Mouse (Mus musculus) limb, embryonic 15.5 days (tissue): ENCODE data around the gene Barhl2. TPM values are rescaled to one million over a fixed set of nuclear protein-coding genes. Genes with fewer than 3 reads are reported as not detected.

ENCODE experiments used
- ATAC-seq: fragments of 200-750 bp; cut with Nextera tagmentation; 2 replicates; pipeline ENCODE4 v1.8.0; 2017; ENCODE audit warnings: low read depth, moderate TSS enrichment; ENCODE audit not compliant: insufficient number of reproducible peaks, low FRiP score, low TSS enrichment
- H3K27ac ChIP-seq: fragments of 300-500 bp; sonication (generic); 2 replicates; pipeline ENCODE4 v1.5.1; 2015; ENCODE audit warnings: moderate library complexity, mild to moderate bottlenecking, inconsistent platforms
- H3K27me3 ChIP-seq: fragments of 300-500 bp; sonication (generic); 2 replicates; pipeline ENCODE4 v1.6.1; 2015; ENCODE audit warnings: inconsistent platforms
- H3K36me3 ChIP-seq: fragments of 300-500 bp; sonication (generic); 2 replicates; pipeline ENCODE4 v1.6.1; 2015; ENCODE audit warnings: inconsistent platforms
- H3K4me1 ChIP-seq: fragments of 300-500 bp; sonication (generic); 2 replicates; pipeline ENCODE4 v1.6.1; 2015; ENCODE audit warnings: inconsistent platforms
- H3K4me2 ChIP-seq: fragments of 300-500 bp; sonication (generic); 2 replicates; pipeline ENCODE4 v1.6.1; 2015; ENCODE audit warnings: mild to moderate bottlenecking, inconsistent platforms
- H3K4me3 ChIP-seq: fragments of 300-500 bp; sonication (generic); 2 replicates; pipeline ENCODE4 v1.5.1; 2015; ENCODE audit warnings: mild to moderate bottlenecking, inconsistent platforms
- H3K9ac ChIP-seq: fragments of 300-500 bp; sonication (generic); 2 replicates; pipeline ENCODE4 v1.6.1; 2015; ENCODE audit warnings: inconsistent platforms
- H3K9me3 ChIP-seq: fragments of 300-500 bp; sonication (generic); 2 replicates; pipeline ENCODE4 v1.6.1; 2016; ENCODE audit warnings: inconsistent platforms
- WGBS: fragments of 180-500 bp; shearing (Covaris S2); methylation state at CpG from one replicate; pipeline ENCODE4 v1.1.7; 2015; 5-methylcytosine and 5-hydroxymethylcytosine counted together
- polyA plus RNA-seq: library from polyadenylated mRNA; unstranded; fragments of >200 nt; fragmentation: Nextera tagmentation; extraction: Ambion mirVana; gene quantifications from 2 replicates; pipeline ENCODE4 v1.2.1, GENCODE M21; 2015

The Barhl2 gene
- polyA plus RNA-seq = not detected in 2 replicates

GRCm38 (mm10) chr5:106457986-106458476 lies at the start of gene Barhl2:
Gene Barhl2, minus strand, starts transcription at chr5:106458166.
- peak within 1 kb of the TSS; percentile 50 for H3K4me3 ChIP-seq
- no peak within 1 kb of the TSS for H3K27ac ChIP-seq
- ATAC-seq = no peak
- H3K9me3 ChIP-seq = no peaks in the 10 kb centered on the region
- peaks cover 39% of the 10 kb centered on the region for H3K4me1 ChIP-seq
- WGBS = 0% methylated on average over 47 of the region's 57 CpGs
- peak within 1 kb of the TSS; percentile 93 for H3K4me2 ChIP-seq
- no peak within 1 kb of the TSS for H3K9ac ChIP-seq
- peaks cover 96% of the 10 kb centered on the region for H3K27me3 ChIP-seq
- H3K36me3 ChIP-seq = no peaks in the 10 kb centered on the region

- no peak overlapping the region for H3K4me2 ChIP-seq
- H3K27ac ChIP-seq = no peak overlapping the region
- no peak overlapping the region for H3K4me3 ChIP-seq
- 57% methylated on average over 5 of the region's 5 CpGs for WGBS
- no peak overlapping the region for H3K9ac ChIP-seq
- H3K36me3 ChIP-seq = no peaks in the 10 kb centered on the region
- H3K9me3 ChIP-seq = no peaks in the 10 kb centered on the region
- no peak for ATAC-seq
- no peaks in the 10 kb centered on the region for H3K27me3 ChIP-seq
- H3K4me1 ChIP-seq = no peaks in the 10 kb centered on the region
Measured at GRCm38 (mm10) chr5:106506061-106506460, 48.1 kb upstream of the Barhl2 start.

- no peak overlapping the region for H3K9ac ChIP-seq
- no peaks in the 10 kb centered on the region for H3K4me1 ChIP-seq
- no peak; the same call in 1 of the 2 replicates for ATAC-seq
- no peak overlapping the region for H3K27ac ChIP-seq
- no peaks in the 10 kb centered on the region for H3K36me3 ChIP-seq
- no peaks in the 10 kb centered on the region for H3K9me3 ChIP-seq
- H3K4me2 ChIP-seq = no peak overlapping the region
- H3K27me3 ChIP-seq = no peaks in the 10 kb centered on the region
- H3K4me3 ChIP-seq = no peak overlapping the region
- WGBS = 63% methylated on average over 12 of the region's 12 CpGs
Measured at GRCm38 (mm10) chr5:106502684-106503545, 44.9 kb upstream of the Barhl2 start.

- Histone ChIP-seq H3K4me1 (no peaks in the 10 kb centered on the region), H3K4me2 (no peak overlapping the region), H3K9me3 (no peaks in the 10 kb centered on the region), H3K4me3 (no peak overlapping the region), H3K27ac (no peak overlapping the region), H3K9ac (no peak overlapping the region), H3K36me3 (no peaks in the 10 kb centered on the region), H3K27me3 (no peaks in the 10 kb centered on the region)
- WGBS = 87% methylated on average over 6 of the region's 7 CpGs
- ATAC-seq = no peak
Measured at GRCm38 (mm10) chr5:106502271-106502670, 44.3 kb upstream of the Barhl2 start.

- no peaks in the 10 kb centered on the region for H3K9me3 ChIP-seq
- 22% methylated on average over 8 of the region's 8 CpGs for WGBS
- no peaks in the 10 kb centered on the region for H3K4me1 ChIP-seq
- H3K27ac ChIP-seq = no peak overlapping the region
- H3K4me2 ChIP-seq = no peak overlapping the region
- no peaks in the 10 kb centered on the region for H3K36me3 ChIP-seq
- no peak for ATAC-seq
- no peak overlapping the region for H3K4me3 ChIP-seq
- H3K27me3 ChIP-seq = 0 out of 2 replicates have a peak, but pooled peaks cover 3% of the 10 kb centered on the region
- no peak overlapping the region for H3K9ac ChIP-seq
Measured at GRCm38 (mm10) chr5:106491771-106492170, 33.8 kb upstream of the Barhl2 start.

GRCm38 (mm10) chr5:106472105-106472500 lies 14.1 kb upstream of the Barhl2 start:
- WGBS = 6% methylated on average over 10 of the region's 10 CpGs
- H3K9me3 ChIP-seq = no peaks in the 10 kb centered on the region
- H3K4me3 ChIP-seq = no peak overlapping the region
- H3K27ac ChIP-seq = no peak overlapping the region
- H3K27me3 ChIP-seq = peaks cover 89% of the 10 kb centered on the region
- no peaks in the 10 kb centered on the region for H3K36me3 ChIP-seq
- no peak for ATAC-seq
- peaks cover 13% of the 10 kb centered on the region for H3K4me1 ChIP-seq
- H3K4me2 ChIP-seq = no peak overlapping the region
- H3K9ac ChIP-seq = no peak overlapping the region

GRCm38 (mm10) chr5:106471235-106472104 lies 13.5 kb upstream of the Barhl2 start:
- no peak for ATAC-seq
- Histone ChIP-seq H3K36me3 (no peaks in the 10 kb centered on the region), H3K4me1 (peaks cover 13% of the 10 kb centered on the region), H3K4me2 (no peak overlapping the region), H3K27ac (no peak overlapping the region), H3K4me3 (no peak overlapping the region), H3K9me3 (no peaks in the 10 kb centered on the region), H3K27me3 (peaks cover 92% of the 10 kb centered on the region), H3K9ac (no peak overlapping the region)
- WGBS = 8% methylated on average over 13 of the region's 13 CpGs

GRCm38 (mm10) chr5:106465129-106465790 lies 7.3 kb upstream of the Barhl2 start:
- WGBS = 1% methylated on average over 31 of the region's 31 CpGs
- Histone ChIP-seq H3K4me3 (no peak overlapping the region), H3K27ac (no peak overlapping the region), H3K9me3 (no peaks in the 10 kb centered on the region), H3K9ac (no peak overlapping the region), H3K4me1 (peaks cover 22% of the 10 kb centered on the region), H3K4me2 (no peak overlapping the region), H3K36me3 (no peaks in the 10 kb centered on the region), H3K27me3 (peaks cover 100% of the 10 kb centered on the region)
- ATAC-seq = no peak

GRCm38 (mm10) chr5:106464336-106465128 lies 6.6 kb upstream of the Barhl2 start:
- Histone ChIP-seq H3K4me3 (no peak overlapping the region), H3K27ac (no peak overlapping the region), H3K4me1 (peaks cover 20% of the 10 kb centered on the region), H3K4me2 (no peak overlapping the region), H3K36me3 (no peaks in the 10 kb centered on the region), H3K9ac (no peak overlapping the region), H3K27me3 (peaks cover 100% of the 10 kb centered on the region), H3K9me3 (no peaks in the 10 kb centered on the region)
- no peak for ATAC-seq
- WGBS = 2% methylated on average over 24 of the region's 24 CpGs

- peaks cover 100% of the 10 kb centered on the region for H3K27me3 ChIP-seq
- no peak overlapping the region for H3K4me3 ChIP-seq
- peaks cover 26% of the 10 kb centered on the region for H3K4me1 ChIP-seq
- WGBS = under 1% methylated on average over 25 of the region's 25 CpGs
- no peak overlapping the region for H3K9ac ChIP-seq
- H3K36me3 ChIP-seq = no peaks in the 10 kb centered on the region
- no peak for ATAC-seq
- H3K27ac ChIP-seq = no peak overlapping the region
- H3K4me2 ChIP-seq = no peak overlapping the region
- no peaks in the 10 kb centered on the region for H3K9me3 ChIP-seq
Measured at GRCm38 (mm10) chr5:106463661-106464191, 5.8 kb upstream of the Barhl2 start.

- WGBS = 0% methylated on average over 4 of the region's 4 CpGs
- ATAC-seq = no peak
- H3K36me3 ChIP-seq = no peaks in the 10 kb centered on the region
Measured at GRCm38 (mm10) chr5:106461913-106462312, 3.9 kb upstream of the Barhl2 start.

More at GRCm38 (mm10) chr5:106461913-106462312, 3.9 kb upstream of the Barhl2 start:
- no peak overlapping the region for H3K27ac ChIP-seq
- no peak overlapping the region for H3K4me2 ChIP-seq
- H3K27me3 ChIP-seq = peaks cover 100% of the 10 kb centered on the region
- H3K4me1 ChIP-seq = peaks cover 43% of the 10 kb centered on the region
- H3K9me3 ChIP-seq = no peaks in the 10 kb centered on the region
- no peak overlapping the region for H3K9ac ChIP-seq
- no peak overlapping the region for H3K4me3 ChIP-seq
